Mouse (Mus musculus) lung, postnatal 0 days (tissue): ENCODE results near the gene Gpd1.

Experiments
- CTCF ChIP-seq: IDR thresholded peaks from 2 replicates; pipeline ENCODE4 v1.5.1; 2016; ENCODE audit warnings: antibody characterized with exemption, mild to moderate bottlenecking
- EP300 ChIP-seq: IDR thresholded peaks from 2 replicates; pipeline ENCODE4 v1.6.1; 2016; ENCODE audit warnings: antibody characterized with exemption, mild to moderate bottlenecking, control low read depth

DNA sequence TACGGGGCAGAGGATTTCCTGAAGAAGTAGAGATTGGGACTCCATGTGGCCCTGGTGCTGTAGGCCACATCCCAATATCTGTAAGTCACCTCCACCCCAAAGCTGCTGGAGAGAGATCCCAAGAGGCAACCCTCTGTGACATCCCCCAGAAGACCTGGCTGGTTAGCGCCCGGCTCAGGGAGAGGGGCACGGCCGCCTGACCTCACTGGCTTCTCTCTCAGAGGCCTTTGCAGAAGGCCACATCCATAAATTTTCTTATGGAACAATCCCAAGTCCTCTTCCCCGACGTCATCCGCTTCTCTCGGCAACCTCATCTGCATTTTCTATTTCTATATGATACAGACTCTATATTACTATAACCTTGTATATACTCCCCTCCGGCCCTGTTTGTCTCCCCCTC lies 17.6 kb upstream of the Gpd1 start:
- TF ChIP-seq CTCF, result no peak
- no peak for TF ChIP-seq EP300
